Mouse (Mus musculus): ENCODE measurements around the gene Psmb9. TPM values are rescaled to one million over a fixed set of nuclear protein-coding genes. Genes with fewer than 3 reads are reported as not detected.
"Not testable (repeated sequence)": the region's sequence is repeated elsewhere in the genome, so short reads cannot be mapped to it uniquely, and the experiment has no call there.

Gene Psmb9
- polyA plus RNA-seq (2017; shearing (Covaris generic)): 100 to 1,000 TPM; 320 to 348 TPM

- peak; percentile 88 for ATAC-seq
Measured at GRCm38 (mm10) chr17:34187261-34187916, at the start of gene Psmb9, which contains the start of gene Tap1. Gene Psmb9, minus strand, starts transcription at chr17:34187764. Gene Tap1, plus strand, starts transcription at chr17:34187553.

GRCm38 (mm10) chr17:34236691-34237090, 49.1 kb upstream of the Psmb9 start:
- ATAC-seq: no peak

GRCm38 (mm10) chr17:34234926-34235325, 47.4 kb upstream of the Psmb9 start:
- ATAC-seq: peak; percentile 74

- not testable (repeated sequence) for ATAC-seq
Measured at GRCm38 (mm10) chr17:34232021-34232420, 44.5 kb upstream of the Psmb9 start.

- not testable (repeated sequence) for ATAC-seq
Measured at GRCm38 (mm10) chr17:34230971-34231370, 43.4 kb upstream of the Psmb9 start.

- not testable (repeated sequence) for ATAC-seq
Measured at GRCm38 (mm10) chr17:34225911-34226310, 38.3 kb upstream of the Psmb9 start.

- no peak for ATAC-seq
Measured at GRCm38 (mm10) chr17:34225426-34225825, 37.9 kb upstream of the Psmb9 start.

GRCm38 (mm10) chr17:34224816-34225215, 37.3 kb upstream of the Psmb9 start:
- no peak for ATAC-seq

GRCm38 (mm10) chr17:34220401-34220800, 32.8 kb upstream of the Psmb9 start:
- not testable (repeated sequence) for ATAC-seq

- not testable (repeated sequence) for ATAC-seq
Measured at GRCm38 (mm10) chr17:34219801-34220200, 32.2 kb upstream of the Psmb9 start.

- peak; percentile 44 for ATAC-seq
Measured at GRCm38 (mm10) chr17:34219096-34219495, 31.5 kb upstream of the Psmb9 start.

GRCm38 (mm10) chr17:34218675-34219074, 31.1 kb upstream of the Psmb9 start:
- peak; percentile 69 for ATAC-seq

GRCm38 (mm10) chr17:34217986-34218385, 30.4 kb upstream of the Psmb9 start:
- no peak for ATAC-seq

GRCm38 (mm10) chr17:34217216-34217928, 29.8 kb upstream of the Psmb9 start:
- ATAC-seq: no peak

- ATAC-seq: no peak
Measured at GRCm38 (mm10) chr17:34215176-34215575, 27.6 kb upstream of the Psmb9 start.

GRCm38 (mm10) chr17:34213936-34214335, 26.4 kb upstream of the Psmb9 start:
- no peak for ATAC-seq

- peak; percentile 53 for ATAC-seq
Measured at GRCm38 (mm10) chr17:34211746-34212365, 24.3 kb upstream of the Psmb9 start.

- peak; percentile 36 for ATAC-seq
Measured at GRCm38 (mm10) chr17:34210599-34210998, 23.0 kb upstream of the Psmb9 start.

- no peak for ATAC-seq
Measured at GRCm38 (mm10) chr17:34209680-34210079, 22.1 kb upstream of the Psmb9 start.

GRCm38 (mm10) chr17:34208421-34208820, 20.9 kb upstream of the Psmb9 start:
- no peak for ATAC-seq

- no peak for ATAC-seq
Measured at GRCm38 (mm10) chr17:34207866-34208265, 20.3 kb upstream of the Psmb9 start.

- ATAC-seq: peak; percentile 16
Measured at GRCm38 (mm10) chr17:34207456-34207855, 19.9 kb upstream of the Psmb9 start.

- ATAC-seq: no peak
Measured at GRCm38 (mm10) chr17:34206731-34207130, 19.2 kb upstream of the Psmb9 start.

Data from activated CD4-positive, CD25-positive, alpha-beta regulatory T cell, adult 4 months (primary cell).